Mouse (Mus musculus) embryonic facial prominence, embryonic 14.5 days (tissue): ENCODE results near the gene Btn1a1. TPM values are rescaled to one million over a fixed set of nuclear protein-coding genes. Genes with fewer than 3 reads are reported as not detected.

Experiments used
- ATAC-seq: fragments of 200-750 bp; cut with Nextera tagmentation; 2 replicates; pipeline ENCODE4 v1.8.0; 2017; ENCODE audit warnings: low read depth, moderate number of reproducible peaks, moderate TSS enrichment
- DNase-seq: peaks from one replicate; pipeline ENCODE4 v3.0.0-alpha.2; 2015; ENCODE audit warnings: low spot score
- H3K27ac ChIP-seq: fragments of 300-500 bp; sonication (generic); replicated peaks from 2 replicates; pipeline ENCODE4 v1.5.1; 2014; ENCODE audit warnings: low read depth, mild to moderate bottlenecking, low read length, moderate library complexity
- H3K27me3 ChIP-seq: fragments of 300-500 bp; sonication (generic); replicated peaks from 2 replicates; pipeline ENCODE4 v1.6.1; 2014; ENCODE audit warnings: low read length; ENCODE audit not compliant: control insufficient read depth, insufficient read depth
- H3K36me3 ChIP-seq: fragments of 300-500 bp; sonication (generic); 2 replicates; pipeline ENCODE4 v1.6.1; 2014; ENCODE audit warnings: low read length, mixed read lengths; ENCODE audit not compliant: control insufficient read depth, insufficient read depth
- H3K4me1 ChIP-seq: fragments of 300-500 bp; sonication (generic); 2 replicates; pipeline ENCODE4 v1.6.1; 2014; ENCODE audit warnings: antibody characterized with exemption, low read length; ENCODE audit not compliant: control insufficient read depth, insufficient read depth
- H3K4me2 ChIP-seq: fragments of 300-500 bp; sonication (generic); 2 replicates; pipeline ENCODE4 v1.6.1; 2014; ENCODE audit warnings: low read depth, mild to moderate bottlenecking, low read length, moderate library complexity, mixed read lengths
- H3K4me3 ChIP-seq: fragments of 300-500 bp; sonication (generic); 2 replicates; pipeline ENCODE4 v1.5.1; 2014; ENCODE audit warnings: low read depth, mild to moderate bottlenecking, low read length
- H3K9ac ChIP-seq: fragments of 300-500 bp; sonication (generic); 2 replicates; pipeline ENCODE4 v1.6.1; 2014; ENCODE audit warnings: low read depth, mild to moderate bottlenecking, low read length, moderate library complexity, mixed read lengths
- H3K9me3 ChIP-seq: fragments of 300-500 bp; sonication (generic); 2 replicates; pipeline ENCODE4 v1.6.1; 2016; ENCODE audit warnings: low read length; ENCODE audit not compliant: control insufficient read depth
- WGBS: fragments of 180-500 bp; shearing (Covaris S2); extraction: QIAGEN DNeasy Blood & Tissue Kit; methylation state at CpG from one replicate; pipeline ENCODE4 v1.1.7; 2014; 5-methylcytosine and 5-hydroxymethylcytosine counted together
- polyA plus RNA-seq: library from polyadenylated mRNA; unstranded; fragments of >200 nt; fragmentation: Nextera tagmentation; extraction: Ambion mirVana; gene quantifications from 2 replicates; pipeline ENCODE4 v1.2.1, GENCODE M21; 2014

Btn1a1 gene
- polyA plus RNA-seq = 0.18 TPM in 1 of 2 replicates, not detected in the other

DNA sequence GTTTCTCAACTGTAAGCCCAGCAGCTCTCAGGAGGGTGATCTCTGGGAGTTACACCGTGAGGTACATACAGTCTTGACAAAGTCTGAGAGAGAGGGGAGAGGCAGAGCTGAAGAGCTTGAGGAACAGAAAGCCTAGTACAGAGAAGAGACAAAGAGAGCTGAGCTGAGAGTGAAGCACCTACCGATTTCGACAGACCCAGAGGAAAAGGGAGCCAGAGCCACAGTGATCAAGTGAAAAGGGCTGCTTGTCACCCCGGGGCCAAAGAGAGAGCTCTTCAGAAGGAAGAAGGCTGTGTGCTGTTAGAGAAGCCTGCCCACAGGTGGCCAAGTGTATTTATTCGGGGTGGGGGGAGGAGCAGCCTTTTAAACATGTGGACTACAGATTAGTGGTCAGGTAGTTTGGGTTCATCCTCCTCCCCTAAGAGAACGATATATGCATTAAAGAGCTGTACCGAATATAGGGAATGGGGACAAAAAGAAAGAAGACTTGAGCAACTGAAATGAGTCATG is at the start of gene Btn1a1:
Gene Btn1a1 (minus strand): TSS at position 302 of the 510 bp plus-strand sequence.
- Histone ChIP-seq H3K4me3 (peak within 1 kb of the TSS; percentile 57), H3K27me3 (no peaks in the 10 kb centered on the region), H3K4me1 (peaks cover 20% of the 10 kb centered on the region), H3K9ac (peak within 1 kb of the TSS; percentile 48), H3K9me3 (no peaks in the 10 kb centered on the region), H3K27ac (no peak within 1 kb of the TSS), H3K4me2 (peak within 1 kb of the TSS; percentile 65), H3K36me3 (no peaks in the 10 kb centered on the region)
- ATAC-seq (no peak), DNase-seq (peak; percentile 11)
- WGBS = 2% methylated on average over 7 of the region's 7 CpGs

DNA sequence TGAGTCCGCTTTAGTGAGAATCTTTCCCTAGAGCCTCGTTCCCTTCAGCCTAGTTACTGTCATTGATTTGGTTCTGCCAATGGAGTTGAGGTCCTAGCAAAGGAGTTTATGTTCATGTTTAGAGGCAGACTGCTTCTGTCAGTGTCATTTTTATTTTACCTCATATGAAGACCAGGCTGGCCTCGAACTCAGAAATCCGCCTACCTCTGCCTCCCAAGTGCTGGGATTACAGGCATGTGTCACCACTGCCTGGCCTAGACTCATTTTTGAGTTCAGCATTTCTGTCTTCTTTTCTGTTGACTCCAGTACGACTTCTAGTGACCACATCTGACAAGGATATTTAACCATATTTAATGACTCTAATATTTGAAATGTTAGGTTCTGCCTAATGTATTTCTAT is 49.6 kb upstream of the Btn1a1 start:
- H3K4me3 ChIP-seq = no peak overlapping the region
- no peak overlapping the region for H3K27ac ChIP-seq
- no peaks in the 10 kb centered on the region for H3K36me3 ChIP-seq
- H3K4me1 ChIP-seq = no peaks in the 10 kb centered on the region
- H3K4me2 ChIP-seq = no peak overlapping the region
- DNase-seq (no peak), ATAC-seq (no peak)
- WGBS = 70% methylated on average over 5 of the region's 5 CpGs
- H3K9ac ChIP-seq = no peak overlapping the region
- H3K9me3 ChIP-seq = no peaks in the 10 kb centered on the region
- no peaks in the 10 kb centered on the region for H3K27me3 ChIP-seq

DNA sequence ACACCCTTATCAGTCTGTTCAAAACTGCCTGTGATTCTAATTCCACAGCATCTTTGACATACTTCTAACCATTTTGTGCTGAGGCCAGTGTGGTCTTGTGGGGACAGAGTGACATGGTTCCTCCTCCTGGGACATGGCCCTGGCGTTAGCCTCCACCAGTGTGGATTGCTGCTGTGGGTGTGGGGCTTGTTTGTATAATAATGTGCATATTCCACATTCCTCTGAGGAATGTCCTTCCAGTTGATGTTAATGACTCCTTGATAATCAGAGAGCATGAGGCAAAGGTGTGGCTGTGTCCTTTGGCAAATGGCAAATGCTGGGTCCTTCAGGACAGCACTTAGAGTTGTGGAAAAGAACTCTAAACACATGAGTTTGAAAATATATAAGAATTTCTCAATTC is 47.8 kb upstream of the Btn1a1 start:
- Histone ChIP-seq H3K4me3 (no peak overlapping the region), H3K36me3 (no peaks in the 10 kb centered on the region), H3K4me1 (no peaks in the 10 kb centered on the region), H3K4me2 (no peak overlapping the region), H3K9me3 (no peaks in the 10 kb centered on the region), H3K27ac (no peak overlapping the region), H3K9ac (no peak overlapping the region), H3K27me3 (no peaks in the 10 kb centered on the region)
- ATAC-seq (no peak), DNase-seq (no peak)
- WGBS = 83% methylated on average over 1 of the region's 1 CpGs

DNA sequence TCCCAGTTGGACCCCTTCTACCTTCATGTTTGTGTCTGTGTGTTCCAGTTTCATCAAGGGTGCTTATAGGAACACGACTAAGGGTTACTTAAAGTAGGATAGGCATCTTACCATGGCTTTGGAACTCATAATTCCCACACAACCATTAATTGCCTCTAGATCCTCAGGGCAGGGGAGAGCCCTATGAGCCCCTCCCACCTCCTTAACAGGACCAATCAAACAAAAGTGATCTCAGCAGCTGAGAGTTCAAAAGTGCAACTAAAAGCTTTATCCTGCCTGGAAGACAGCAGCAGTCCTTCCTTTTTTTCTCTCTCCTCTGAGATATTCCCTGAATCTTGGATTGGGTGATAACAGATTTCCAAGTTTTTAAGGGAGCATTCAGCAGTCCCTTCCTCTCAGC is 44.4 kb upstream of the Btn1a1 start:
- H3K9me3 ChIP-seq = no peaks in the 10 kb centered on the region
- DNase-seq (no peak), ATAC-seq (no peak)
- no peak overlapping the region for H3K4me2 ChIP-seq
- H3K36me3 ChIP-seq = no peaks in the 10 kb centered on the region
- no peak overlapping the region for H3K27ac ChIP-seq
- peaks cover 13% of the 10 kb centered on the region for H3K4me1 ChIP-seq
- no peaks in the 10 kb centered on the region for H3K27me3 ChIP-seq
- no peak overlapping the region for H3K9ac ChIP-seq
- no peak overlapping the region for H3K4me3 ChIP-seq
- WGBS = 26% methylated on average over 1 of the region's 1 CpGs

DNA sequence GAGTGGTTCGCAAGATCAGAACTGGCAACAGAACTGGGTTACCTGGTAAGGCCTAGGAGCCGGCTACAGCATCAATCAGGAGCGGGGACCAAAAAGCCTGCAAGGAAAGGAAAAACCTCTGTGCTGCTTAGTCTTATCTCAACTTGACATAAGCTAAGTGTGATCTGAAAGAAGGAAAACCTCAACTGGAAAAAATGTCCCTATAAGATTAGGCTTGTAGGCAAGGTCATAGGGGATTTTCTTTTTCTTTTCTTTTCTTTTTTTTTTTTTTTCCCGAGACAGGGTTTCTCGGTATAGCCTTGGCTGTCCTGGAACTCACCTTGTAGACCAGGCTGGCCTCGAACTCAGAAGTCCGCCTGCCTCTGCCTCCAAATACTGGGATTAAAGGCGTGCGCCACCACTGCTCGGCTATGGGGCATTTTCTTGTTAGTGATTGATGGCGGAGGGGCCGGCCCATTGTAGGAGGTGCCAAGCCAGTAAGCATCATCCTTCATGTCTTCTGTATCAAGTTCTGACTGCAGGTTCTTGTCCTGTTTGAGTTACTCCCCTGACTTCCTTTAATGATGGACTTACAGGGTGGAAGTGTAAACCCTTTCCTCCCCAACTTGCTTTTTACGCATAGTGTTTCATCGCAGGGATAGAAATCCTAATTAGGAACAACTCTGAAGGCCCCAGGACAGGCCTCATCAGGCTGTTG is 41.3 kb upstream of the Btn1a1 start:
- DNase-seq (no peak), ATAC-seq (no peak)
- Histone ChIP-seq H3K9ac (no peak overlapping the region), H3K27me3 (no peaks in the 10 kb centered on the region), H3K9me3 (no peaks in the 10 kb centered on the region), H3K27ac (no peak overlapping the region), H3K4me3 (no peak overlapping the region), H3K4me1 (peaks cover 15% of the 10 kb centered on the region), H3K4me2 (peak overlapping the region; percentile 53; the same call in 1 of the 2 replicates), H3K36me3 (no peaks in the 10 kb centered on the region)
- WGBS = 22% methylated on average over 14 of the region's 14 CpGs

DNA sequence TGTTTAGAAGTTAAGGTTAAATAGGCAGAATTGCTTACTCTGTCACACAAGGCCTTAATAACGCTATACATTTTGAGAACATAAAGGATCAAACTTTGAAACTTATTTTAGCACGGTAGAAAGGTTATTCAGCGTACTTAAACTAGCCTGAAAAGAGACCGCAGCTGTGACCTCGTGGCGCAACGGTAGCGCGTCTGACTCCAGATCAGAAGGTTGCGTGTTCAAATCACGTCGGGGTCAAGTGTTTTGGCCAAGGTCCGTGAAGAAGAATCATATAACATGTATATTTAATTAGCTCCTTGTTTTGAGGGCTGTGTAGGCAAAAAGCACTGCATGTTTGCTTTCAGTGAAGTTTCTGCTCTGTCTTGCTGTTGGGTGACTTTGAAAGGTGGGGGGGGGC is 40.6 kb upstream of the Btn1a1 start:
- H3K4me1 ChIP-seq = peaks cover 15% of the 10 kb centered on the region

DNA sequence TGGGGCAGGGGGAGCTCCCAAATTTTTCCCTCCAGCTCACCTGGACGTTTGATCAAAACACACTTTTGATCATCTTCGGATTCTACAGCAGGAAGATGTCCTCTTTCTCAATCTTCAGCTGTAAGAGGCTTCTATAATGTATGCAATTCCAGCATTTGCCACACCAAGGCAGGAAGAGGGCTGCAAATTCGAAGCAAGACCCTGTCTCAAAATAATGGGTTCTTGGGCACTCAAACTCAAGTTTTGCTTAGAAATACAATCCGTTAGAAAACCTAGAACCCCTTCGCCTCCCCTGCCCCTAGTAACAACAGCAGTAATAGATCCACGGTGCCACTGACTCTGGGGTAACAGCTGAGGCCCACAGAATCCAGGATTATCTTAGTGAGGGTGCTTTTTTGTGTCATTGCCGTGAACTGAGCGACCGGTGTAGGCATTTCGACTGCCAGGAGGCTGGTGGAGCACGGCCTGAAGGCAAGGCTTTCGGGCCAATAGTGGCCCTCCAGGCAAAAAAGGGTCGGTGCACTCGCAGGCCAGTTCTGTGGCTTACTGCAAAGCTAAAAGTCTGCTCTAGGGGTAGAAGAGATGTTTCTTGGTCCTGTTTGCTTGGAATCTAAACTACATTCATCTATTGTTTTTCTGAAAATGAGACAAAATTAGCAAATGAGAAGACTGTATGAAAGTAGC is 40.1 kb upstream of the Btn1a1 start:
- Histone ChIP-seq H3K27me3 (no peaks in the 10 kb centered on the region), H3K4me2 (peak overlapping the region; percentile 53), H3K9me3 (no peaks in the 10 kb centered on the region), H3K4me1 (peaks cover 15% of the 10 kb centered on the region), H3K36me3 (no peaks in the 10 kb centered on the region), H3K9ac (peak overlapping the region; percentile 31; the same call in 1 of the 2 replicates), H3K4me3 (peak overlapping the region; percentile 28), H3K27ac (peak overlapping the region; percentile 72)
- ATAC-seq (0 out of 2 replicates have a peak, but pooled peaks have one; percentile 26), DNase-seq (no peak)
- WGBS = 6% methylated on average over 14 of the region's 14 CpGs

More for the DNA sequence above, 40.6 kb upstream of the Btn1a1 start:
- H3K4me3 ChIP-seq = peak overlapping the region; percentile 28
- no peaks in the 10 kb centered on the region for H3K36me3 ChIP-seq
- H3K4me2 ChIP-seq = peak overlapping the region; percentile 53
- H3K27ac ChIP-seq = 0 out of 2 replicates have a peak overlapping the region, but pooled peaks have one; percentile 72
- 0 out of 2 replicates have a peak, but pooled peaks have one; percentile 27 for ATAC-seq
- H3K9ac ChIP-seq = no peak overlapping the region
- DNase-seq = peak; percentile 48
- no peaks in the 10 kb centered on the region for H3K27me3 ChIP-seq
- whole genome bisulfite sequencing = 4% methylated on average over 13 of the region's 13 CpGs
- H3K9me3 ChIP-seq = no peaks in the 10 kb centered on the region

DNA sequence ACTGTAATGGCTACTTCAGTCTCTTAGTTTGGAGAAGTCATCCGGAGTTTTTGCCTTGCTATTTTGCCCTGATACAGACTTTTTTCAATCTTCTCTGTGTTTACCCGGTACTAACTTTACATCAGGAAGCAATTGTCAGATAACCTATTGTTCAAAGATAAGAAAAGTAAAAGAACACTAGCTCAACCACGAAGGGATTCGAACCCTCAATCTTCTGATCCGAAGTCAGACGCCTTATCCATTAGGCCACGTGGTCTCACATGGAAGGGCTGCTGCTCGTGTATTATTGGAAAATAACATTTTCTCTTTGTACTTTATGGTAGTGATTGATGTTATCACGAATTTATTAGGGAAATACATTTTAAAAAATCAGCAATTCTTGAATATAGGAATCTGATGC is 38.1 kb upstream of the Btn1a1 start:
- Histone ChIP-seq H3K9ac (no peak overlapping the region), H3K36me3 (no peaks in the 10 kb centered on the region), H3K9me3 (no peaks in the 10 kb centered on the region), H3K27me3 (no peaks in the 10 kb centered on the region), H3K4me2 (peak overlapping the region; percentile 23), H3K4me3 (no peak overlapping the region), H3K4me1 (peaks cover 15% of the 10 kb centered on the region), H3K27ac (no peak overlapping the region)
- no peak for ATAC-seq
- peak; percentile 68 for DNase-seq
- WGBS = 1% methylated on average over 9 of the region's 9 CpGs
